Mouse (Mus musculus) lung, postnatal 0 days (tissue): ENCODE measurements around the gene Mbnl2. TPM values are rescaled to one million over a fixed set of nuclear protein-coding genes. Genes with fewer than 3 reads are reported as not detected.
A peak's percentile ranks its signal among the peaks of the same experiment; 100 is the strongest.

ENCODE experiments used
- ATAC-seq: fragments of 200-750 bp; cut with Nextera tagmentation; 2 replicates; pipeline ENCODE4 v1.8.0; 2017; ENCODE audit warnings: moderate library complexity
- DNase-seq: peaks from one replicate; pipeline ENCODE4 v3.0.0-alpha.2; 2016; ENCODE audit warnings: low spot score
- H3K27ac ChIP-seq: fragments of 300-500 bp; sonication (generic); 2 replicates; pipeline ENCODE4 v1.5.1; 2014; ENCODE audit warnings: antibody characterized with exemption, mild to moderate bottlenecking, low read length, mixed read lengths
- H3K27me3 ChIP-seq: fragments of 300-500 bp; sonication (generic); replicated peaks from 2 replicates; pipeline ENCODE4 v1.6.1; 2014; ENCODE audit warnings: low read length, mixed read lengths; ENCODE audit not compliant: insufficient read depth
- H3K36me3 ChIP-seq: fragments of 300-500 bp; sonication (generic); 2 replicates; pipeline ENCODE4 v1.6.1; 2014; ENCODE audit warnings: low read length, mixed read lengths; ENCODE audit not compliant: insufficient read depth
- H3K4me1 ChIP-seq: fragments of 300-500 bp; sonication (generic); 2 replicates; pipeline ENCODE4 v1.6.1; 2014; ENCODE audit warnings: antibody characterized with exemption, low read depth, low read length, mixed read lengths; ENCODE audit not compliant: insufficient read depth
- H3K4me2 ChIP-seq: fragments of 300-500 bp; sonication (generic); replicated peaks from 2 replicates; pipeline ENCODE4 v1.6.1; 2014; ENCODE audit warnings: low read depth, mild to moderate bottlenecking, low read length, moderate library complexity, mixed read lengths
- H3K4me3 ChIP-seq: fragments of 300-500 bp; sonication (generic); 2 replicates; pipeline ENCODE4 v1.5.1; 2014; ENCODE audit warnings: low read depth, low read length
- H3K9ac ChIP-seq: fragments of 300-500 bp; sonication (generic); replicated peaks from 2 replicates; pipeline ENCODE4 v1.6.1; 2014; ENCODE audit warnings: low read depth, mild to moderate bottlenecking
- H3K9me3 ChIP-seq: fragments of 300-500 bp; sonication (generic); 2 replicates; pipeline ENCODE4 v1.6.1; 2016; ENCODE audit warnings: low read length, mixed read lengths
- CTCF ChIP-seq: IDR thresholded peaks from 2 replicates; pipeline ENCODE4 v1.5.1; 2016; ENCODE audit warnings: antibody characterized with exemption, mild to moderate bottlenecking
- EP300 ChIP-seq: IDR thresholded peaks from 2 replicates; pipeline ENCODE4 v1.6.1; 2016; ENCODE audit warnings: antibody characterized with exemption, mild to moderate bottlenecking, control low read depth
- WGBS: fragments of 180-500 bp; shearing (Covaris S2); extraction: QIAGEN DNeasy Blood & Tissue Kit; methylation state at CpG from one replicate; pipeline ENCODE4 v1.1.7; 2014; 5-methylcytosine and 5-hydroxymethylcytosine counted together
- polyA plus RNA-seq: library from polyadenylated mRNA; unstranded; fragments of >200 nt; fragmentation: Nextera tagmentation; extraction: Ambion mirVana; gene quantifications from 2 replicates; pipeline ENCODE4 v1.2.1, GENCODE M21; 2015

The Mbnl2 gene
- polyA plus RNA-seq, 1 experiment from 2014 or later, result 171 TPM

- WGBS, result 54% methylated on average over 5 of the region's 5 CpGs
- H3K4me2 ChIP-seq, result no peak overlapping the region; the same call in none of the 2 replicates
- no peaks in the 10 kb centered on the region for H3K9me3 ChIP-seq
- H3K27me3 ChIP-seq, result no peaks in the 10 kb centered on the region
- peak overlapping the region; percentile 73; the same call in 1 of the 2 replicates for H3K27ac ChIP-seq
- DNase-seq (peak; percentile 35), ATAC-seq (no peak)
- H3K4me3 ChIP-seq, result no peak overlapping the region
- H3K36me3 ChIP-seq, result no peaks in the 10 kb centered on the region
- TF ChIP-seq EP300, result no peak
- no peak for TF ChIP-seq CTCF
- H3K4me1 ChIP-seq, result peaks cover 63% of the 10 kb centered on the region
- H3K9ac ChIP-seq, result no peak overlapping the region
Observed at GRCm38 (mm10) chr14:120298439-120298838, 23.0 kb downstream of the Mbnl2 start.

DNA sequence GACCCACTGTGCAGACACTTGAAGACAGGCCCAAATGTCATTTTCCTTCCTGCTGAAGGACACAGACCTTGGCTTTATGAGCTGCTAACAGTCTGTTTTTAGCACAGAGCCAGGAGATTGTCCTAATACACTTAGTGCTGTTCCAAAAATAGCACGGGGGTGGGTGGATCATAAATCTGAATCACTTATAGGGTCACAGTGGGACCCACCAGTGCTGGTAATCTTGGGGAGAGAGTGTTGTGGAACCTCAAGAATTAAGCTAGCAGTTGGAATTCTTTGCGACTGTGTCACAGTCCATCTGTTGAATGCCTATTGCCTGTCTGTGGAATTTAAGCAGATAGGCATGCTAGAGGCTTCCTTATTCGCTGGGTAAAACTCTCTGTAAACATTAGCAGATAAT lies 24.2 kb downstream of the Mbnl2 start:
- Histone ChIP-seq H3K9ac (no peak overlapping the region), H3K4me1 (peaks cover 59% of the 10 kb centered on the region), H3K4me3 (no peak overlapping the region), H3K4me2 (no peak overlapping the region), H3K9me3 (no peaks in the 10 kb centered on the region), H3K27ac (peak overlapping the region; percentile 63), H3K36me3 (no peaks in the 10 kb centered on the region), H3K27me3 (no peaks in the 10 kb centered on the region)
- DNase-seq, result peak; percentile 92
- peak; percentile 83 for ATAC-seq
- WGBS, result 19% methylated on average over 3 of the region's 3 CpGs
- TF ChIP-seq EP300 (peak; percentile 80), CTCF (no peak)

DNA sequence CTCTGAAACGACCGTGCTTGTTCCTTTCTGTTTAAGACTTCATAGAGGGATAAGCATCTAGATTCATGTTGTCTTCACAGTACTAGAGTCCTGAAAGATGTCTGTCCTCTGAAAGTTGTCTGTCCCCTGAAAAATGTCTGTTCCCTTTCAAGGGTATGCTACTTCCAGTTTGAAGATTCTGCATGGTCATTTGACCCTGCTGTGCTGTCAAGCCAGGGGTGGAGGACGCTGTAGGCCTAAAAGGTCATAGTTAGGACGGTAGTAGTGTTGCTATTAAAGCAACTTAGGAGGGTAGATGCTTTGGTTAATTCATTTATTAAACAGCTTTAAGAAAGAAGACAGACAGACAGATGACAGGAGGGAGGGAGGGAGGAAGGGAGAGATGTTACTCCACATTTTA lies 24.7 kb downstream of the Mbnl2 start:
- TF ChIP-seq CTCF, result no peak
- TF ChIP-seq EP300, result no peak
- WGBS, result 37% methylated on average over 4 of the region's 4 CpGs
- no peak overlapping the region for H3K9ac ChIP-seq
- ATAC-seq, result no peak
- DNase-seq, result no peak
- no peaks in the 10 kb centered on the region for H3K36me3 ChIP-seq
- no peak overlapping the region for H3K4me3 ChIP-seq
- peak overlapping the region; percentile 63 for H3K27ac ChIP-seq
- no peaks in the 10 kb centered on the region for H3K27me3 ChIP-seq
- peaks cover 57% of the 10 kb centered on the region for H3K4me1 ChIP-seq
- H3K4me2 ChIP-seq, result peak overlapping the region; percentile 6; the same call in 1 of the 2 replicates
- H3K9me3 ChIP-seq, result no peaks in the 10 kb centered on the region

DNA sequence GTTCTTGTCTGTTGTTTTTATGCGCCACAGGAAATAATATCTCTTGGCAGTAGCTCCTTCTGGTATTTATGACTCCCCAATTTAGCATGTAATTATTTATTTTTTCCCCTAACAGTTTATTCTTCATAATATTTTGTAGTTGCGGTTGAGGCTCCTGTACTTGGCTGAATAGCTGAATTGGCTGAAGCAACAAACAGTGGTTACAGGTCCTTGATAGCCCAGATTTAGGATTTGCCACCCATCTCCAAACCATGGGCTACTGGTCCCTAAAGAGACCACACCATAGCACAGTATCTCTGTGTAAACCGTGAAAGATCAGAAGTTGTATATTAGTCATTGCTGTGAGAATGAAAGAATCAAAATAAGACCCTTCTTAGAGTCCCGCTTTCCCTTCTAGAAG lies 25.3 kb downstream of the Mbnl2 start:
- no peak overlapping the region for H3K9ac ChIP-seq
- no peaks in the 10 kb centered on the region for H3K36me3 ChIP-seq
- 48% methylated on average over 4 of the region's 4 CpGs for WGBS
- no peak for TF ChIP-seq EP300
- TF ChIP-seq CTCF, result no peak
- H3K27me3 ChIP-seq, result no peaks in the 10 kb centered on the region
- H3K4me2 ChIP-seq, result no peak overlapping the region
- H3K4me3 ChIP-seq, result no peak overlapping the region
- DNase-seq (no peak), ATAC-seq (no peak)
- no peaks in the 10 kb centered on the region for H3K9me3 ChIP-seq
- H3K4me1 ChIP-seq, result peaks cover 51% of the 10 kb centered on the region
- peak overlapping the region; percentile 52 for H3K27ac ChIP-seq

DNA sequence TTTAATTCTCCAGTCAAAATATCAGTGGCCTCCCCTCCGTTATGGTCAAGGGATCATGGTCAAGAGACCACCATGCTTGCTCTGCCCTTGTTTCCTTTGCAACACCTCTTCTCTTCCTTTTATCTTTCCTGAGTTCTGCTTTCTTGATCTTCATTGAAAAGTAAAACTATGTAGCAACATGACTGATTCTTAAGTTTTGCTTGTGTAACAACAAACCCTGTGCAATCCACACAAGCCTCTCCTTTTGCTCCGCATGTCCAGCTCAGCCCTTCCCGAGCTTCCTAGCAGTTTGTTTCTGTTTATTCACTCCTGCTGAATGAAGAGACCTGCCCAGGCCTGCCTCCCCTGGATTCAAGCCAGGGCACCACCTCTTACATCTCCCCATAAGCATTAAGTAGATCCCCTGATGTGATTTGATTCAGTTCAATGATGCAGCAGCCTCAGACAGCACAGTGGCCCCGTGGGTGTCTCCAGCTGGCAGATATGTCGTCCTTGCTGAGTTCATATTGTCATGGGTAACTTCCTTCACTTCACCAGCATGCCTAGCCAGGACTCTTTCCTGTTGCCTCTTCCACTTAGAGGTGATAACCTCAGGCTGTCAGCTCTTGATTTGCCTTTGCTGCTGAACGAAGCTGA lies 27.6 kb downstream of the Mbnl2 start:
- H3K9me3 ChIP-seq, result no peaks in the 10 kb centered on the region
- 17% methylated on average over 6 of the region's 6 CpGs for WGBS
- peak; percentile 76 for DNase-seq
- TF ChIP-seq CTCF (no peak), EP300 (peak; percentile 24; the same call in 1 of the 2 replicates)
- H3K4me1 ChIP-seq, result peaks cover 45% of the 10 kb centered on the region; the same call in 1 of the 2 replicates
- ATAC-seq, result peak; percentile 21; the same call in 1 of the 2 replicates
- no peak overlapping the region for H3K9ac ChIP-seq
- no peaks in the 10 kb centered on the region for H3K27me3 ChIP-seq
- H3K4me2 ChIP-seq, result 0 out of 2 replicates have a peak overlapping the region, but pooled peaks have one; percentile 11
- H3K4me3 ChIP-seq, result no peak overlapping the region
- H3K27ac ChIP-seq, result peak overlapping the region; percentile 49
- H3K36me3 ChIP-seq, result no peaks in the 10 kb centered on the region

DNA sequence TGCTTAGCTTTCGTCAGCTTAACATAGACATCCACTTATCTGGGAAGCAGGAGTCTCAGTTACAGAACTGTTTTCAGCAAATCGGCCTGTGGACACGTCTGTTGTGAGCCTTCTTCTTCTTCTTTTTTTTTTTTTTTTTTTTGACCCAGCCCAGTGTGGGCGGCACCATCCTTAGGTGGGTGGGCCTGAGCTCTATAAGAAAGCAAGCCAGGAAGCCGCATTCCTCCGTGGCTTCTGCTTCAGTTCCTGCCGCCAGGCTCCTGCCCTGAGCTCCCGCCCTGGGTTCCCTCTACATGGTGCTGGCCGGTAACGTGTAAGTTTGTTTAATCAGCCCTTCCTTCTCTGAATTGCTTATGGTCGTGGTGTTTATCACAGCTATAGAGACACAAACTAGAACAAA lies 30.8 kb downstream of the Mbnl2 start:
- no peak for DNase-seq
- 46% methylated on average over 11 of the region's 11 CpGs for WGBS

More for the DNA sequence above, 30.8 kb downstream of the Mbnl2 start:
- no peaks in the 10 kb centered on the region for H3K36me3 ChIP-seq
- H3K9ac ChIP-seq, result no peak overlapping the region
- H3K27ac ChIP-seq, result no peak overlapping the region
- no peak for TF ChIP-seq EP300
- TF ChIP-seq CTCF, result no peak
- H3K9me3 ChIP-seq, result no peaks in the 10 kb centered on the region
- ATAC-seq, result no peak
- no peak overlapping the region for H3K4me2 ChIP-seq
- H3K4me1 ChIP-seq, result peaks cover 38% of the 10 kb centered on the region; the same call in 1 of the 2 replicates
- H3K4me3 ChIP-seq, result no peak overlapping the region
- H3K27me3 ChIP-seq, result no peaks in the 10 kb centered on the region
